Mouse (Mus musculus) limb, embryonic 15.5 days (tissue): ENCODE measurements at regions not wholly inside any gene's neighbourhood (a gene's known extent, or its start where the extent isn't known, plus 50 kb on each side); places are given as distances from the start of the nearest gene placed in this dataset.
A peak's percentile ranks its signal among the peaks of the same experiment; 100 is the strongest.

Source experiments
- ATAC-seq: fragments of 200-750 bp; cut with Nextera tagmentation; 2 replicates; pipeline ENCODE4 v1.8.0; 2017; ENCODE audit warnings: low read depth, moderate TSS enrichment; ENCODE audit not compliant: insufficient number of reproducible peaks, low FRiP score, low TSS enrichment
- H3K27ac ChIP-seq: fragments of 300-500 bp; sonication (generic); 2 replicates; pipeline ENCODE4 v1.5.1; 2015; ENCODE audit warnings: moderate library complexity, mild to moderate bottlenecking, inconsistent platforms
- H3K27me3 ChIP-seq: fragments of 300-500 bp; sonication (generic); 2 replicates; pipeline ENCODE4 v1.6.1; 2015; ENCODE audit warnings: inconsistent platforms
- H3K36me3 ChIP-seq: fragments of 300-500 bp; sonication (generic); 2 replicates; pipeline ENCODE4 v1.6.1; 2015; ENCODE audit warnings: inconsistent platforms
- H3K4me1 ChIP-seq: fragments of 300-500 bp; sonication (generic); 2 replicates; pipeline ENCODE4 v1.6.1; 2015; ENCODE audit warnings: inconsistent platforms
- H3K4me2 ChIP-seq: fragments of 300-500 bp; sonication (generic); 2 replicates; pipeline ENCODE4 v1.6.1; 2015; ENCODE audit warnings: mild to moderate bottlenecking, inconsistent platforms
- H3K4me3 ChIP-seq: fragments of 300-500 bp; sonication (generic); 2 replicates; pipeline ENCODE4 v1.5.1; 2015; ENCODE audit warnings: mild to moderate bottlenecking, inconsistent platforms
- H3K9ac ChIP-seq: fragments of 300-500 bp; sonication (generic); 2 replicates; pipeline ENCODE4 v1.6.1; 2015; ENCODE audit warnings: inconsistent platforms
- H3K9me3 ChIP-seq: fragments of 300-500 bp; sonication (generic); 2 replicates; pipeline ENCODE4 v1.6.1; 2016; ENCODE audit warnings: inconsistent platforms
- WGBS: fragments of 180-500 bp; shearing (Covaris S2); methylation state at CpG from one replicate; pipeline ENCODE4 v1.1.7; 2015; 5-methylcytosine and 5-hydroxymethylcytosine counted together

DNA sequence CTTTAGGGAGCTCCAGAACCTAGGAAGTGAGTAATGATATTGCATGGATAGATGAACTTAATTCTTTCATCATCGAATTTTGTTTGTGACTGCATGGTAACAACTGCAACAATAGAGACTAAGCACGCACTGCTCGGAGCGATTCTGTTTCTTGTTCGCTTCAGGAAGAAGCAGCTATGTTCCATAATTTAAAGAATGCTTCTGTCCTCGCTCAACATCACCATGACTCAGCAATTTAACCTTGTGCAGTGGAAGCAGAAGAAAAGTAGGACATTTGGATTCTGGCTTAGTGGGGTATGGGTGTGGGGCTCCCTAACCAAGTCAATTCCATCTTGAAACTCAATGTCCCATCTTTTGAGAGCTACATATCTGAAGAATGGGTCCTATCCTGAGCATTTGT is 249.4 kb downstream of the Klf5 start:
- 83% methylated on average over 6 of the region's 6 CpGs for WGBS

DNA sequence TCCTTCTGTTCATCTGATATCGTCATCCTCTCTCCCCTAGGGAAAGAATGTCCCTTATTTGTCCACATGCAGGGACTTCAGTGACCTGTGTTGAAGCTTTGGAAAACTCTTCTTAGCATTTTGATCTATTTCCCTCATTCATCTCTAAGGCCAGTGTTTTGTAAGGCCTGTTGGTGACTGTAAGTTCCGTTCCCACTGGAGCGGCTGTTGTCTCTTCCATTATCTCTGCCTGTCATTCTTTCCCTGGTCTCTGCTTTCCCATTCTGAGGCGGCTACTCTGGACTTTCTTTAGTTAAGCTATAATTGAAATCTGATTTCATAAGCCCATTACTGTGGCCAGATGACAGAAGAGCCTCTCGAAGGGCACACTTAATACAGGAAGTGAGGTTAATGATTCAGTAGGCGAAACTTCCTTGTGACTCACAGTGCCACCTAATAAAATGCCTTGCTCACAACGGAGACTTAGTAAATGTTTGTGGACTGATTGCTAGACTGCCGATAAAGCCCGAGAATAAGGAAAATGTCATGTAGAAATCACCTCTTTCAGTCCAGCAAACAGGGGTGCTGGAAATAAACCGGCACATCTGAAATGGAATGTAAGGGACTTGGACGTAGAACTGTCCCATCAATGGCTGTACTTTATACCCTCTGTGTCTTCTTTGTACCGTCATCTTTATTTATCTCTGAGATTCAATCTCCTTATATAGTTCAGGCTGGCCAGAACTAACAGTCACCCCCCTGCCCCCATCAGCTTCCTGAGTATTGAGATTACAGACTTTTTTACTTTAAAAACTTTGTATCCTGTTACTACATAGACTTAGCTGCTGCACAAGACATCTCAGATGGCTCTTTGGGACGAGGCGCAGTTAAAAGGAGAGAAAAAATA is 250.1 kb downstream of the Klf5 start:
- Histone ChIP-seq H3K4me2 (no peak overlapping the region), H3K36me3 (no peaks in the 10 kb centered on the region), H3K9me3 (no peaks in the 10 kb centered on the region), H3K27ac (no peak overlapping the region), H3K9ac (no peak overlapping the region), H3K27me3 (no peaks in the 10 kb centered on the region), H3K4me1 (no peaks in the 10 kb centered on the region), H3K4me3 (no peak overlapping the region)
- no peak for ATAC-seq
- 54% methylated on average over 14 of the region's 14 CpGs for WGBS

More for the DNA sequence above, 249.4 kb downstream of the Klf5 start:
- H3K4me2 ChIP-seq = no peak overlapping the region
- H3K36me3 ChIP-seq = no peaks in the 10 kb centered on the region
- no peak overlapping the region for H3K27ac ChIP-seq
- no peaks in the 10 kb centered on the region for H3K9me3 ChIP-seq
- no peak for ATAC-seq
- H3K4me3 ChIP-seq = no peak overlapping the region
- H3K9ac ChIP-seq = no peak overlapping the region
- no peaks in the 10 kb centered on the region for H3K27me3 ChIP-seq
- H3K4me1 ChIP-seq = no peaks in the 10 kb centered on the region

DNA sequence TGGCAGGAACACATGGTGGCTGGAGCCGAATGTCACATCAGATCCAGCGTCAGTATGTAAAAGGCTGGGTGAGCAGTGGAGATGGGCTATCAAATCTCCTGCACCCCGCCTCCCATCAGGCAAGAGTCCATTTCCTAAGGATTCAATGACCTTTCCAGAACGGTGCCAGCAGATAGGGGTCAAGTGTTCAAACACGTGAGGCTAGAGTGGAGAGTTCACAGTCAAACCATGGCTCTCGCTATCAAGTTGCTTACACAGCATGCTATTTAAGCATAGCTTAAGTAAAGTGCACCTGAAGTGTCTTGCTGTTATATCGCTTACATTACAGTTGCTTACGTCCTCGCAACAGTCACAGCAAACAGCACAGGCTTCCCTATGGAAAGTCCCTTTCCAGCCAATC is 265.5 kb downstream of the Klf5 start:
- Histone ChIP-seq H3K4me1 (no peaks in the 10 kb centered on the region), H3K4me3 (no peak overlapping the region), H3K9ac (no peak overlapping the region), H3K9me3 (no peaks in the 10 kb centered on the region), H3K4me2 (no peak overlapping the region), H3K36me3 (no peaks in the 10 kb centered on the region), H3K27me3 (no peaks in the 10 kb centered on the region), H3K27ac (no peak overlapping the region)
- no peak for ATAC-seq
- 82% methylated on average over 9 of the region's 9 CpGs for whole genome bisulfite sequencing

DNA sequence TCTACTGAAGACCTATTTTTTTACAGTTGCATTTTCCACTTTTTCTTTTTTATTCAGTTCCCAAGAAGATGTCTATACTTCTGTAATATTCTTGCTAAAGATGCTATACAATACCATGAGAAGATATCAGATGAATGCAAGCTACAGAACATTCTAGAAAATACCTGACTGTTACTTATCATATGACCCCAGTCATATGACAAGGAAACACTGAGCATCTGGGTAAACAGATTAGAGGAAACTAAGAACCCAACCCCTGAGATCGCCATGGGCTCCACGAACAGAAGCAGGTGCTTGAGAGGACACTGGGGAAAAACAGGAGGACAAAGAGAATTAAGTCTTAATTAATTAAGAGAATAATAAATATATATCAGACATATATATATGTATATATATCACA is 275.7 kb downstream of the Klf5 start:
- H3K27me3 ChIP-seq = no peaks in the 10 kb centered on the region
- 85% methylated on average over 2 of the region's 2 CpGs for WGBS
- H3K9ac ChIP-seq = no peak overlapping the region
- 0 out of 2 replicates have a peak, but pooled peaks cover 2% of the 10 kb centered on the region for H3K4me1 ChIP-seq
- no peak overlapping the region for H3K4me3 ChIP-seq
- H3K4me2 ChIP-seq = no peak overlapping the region
- no peak for ATAC-seq
- no peak overlapping the region for H3K27ac ChIP-seq
- H3K9me3 ChIP-seq = no peaks in the 10 kb centered on the region
- no peaks in the 10 kb centered on the region for H3K36me3 ChIP-seq

DNA sequence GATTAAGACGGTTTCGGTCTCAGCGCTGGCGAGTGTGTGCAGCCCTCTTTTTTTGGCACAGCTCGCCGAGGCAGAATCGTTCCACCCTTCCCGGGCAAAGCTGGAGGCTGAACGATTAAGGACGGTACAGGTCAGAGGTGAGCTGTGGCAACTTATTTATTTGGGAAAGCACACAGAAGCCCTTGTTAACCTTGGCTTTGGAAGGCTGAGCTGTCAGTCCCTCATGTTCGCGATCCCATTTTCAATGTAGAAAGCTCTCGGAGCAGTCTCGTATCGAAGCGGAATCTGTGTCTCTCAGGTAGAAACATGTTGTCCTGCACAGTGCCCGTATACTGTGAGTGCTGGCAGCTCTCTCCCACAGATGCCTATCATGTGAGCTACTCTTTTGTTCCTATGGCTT is 280.2 kb downstream of the Klf5 start:
- ATAC-seq = no peak
- Histone ChIP-seq H3K27ac (peak overlapping the region; percentile 81), H3K27me3 (no peaks in the 10 kb centered on the region)

DNA sequence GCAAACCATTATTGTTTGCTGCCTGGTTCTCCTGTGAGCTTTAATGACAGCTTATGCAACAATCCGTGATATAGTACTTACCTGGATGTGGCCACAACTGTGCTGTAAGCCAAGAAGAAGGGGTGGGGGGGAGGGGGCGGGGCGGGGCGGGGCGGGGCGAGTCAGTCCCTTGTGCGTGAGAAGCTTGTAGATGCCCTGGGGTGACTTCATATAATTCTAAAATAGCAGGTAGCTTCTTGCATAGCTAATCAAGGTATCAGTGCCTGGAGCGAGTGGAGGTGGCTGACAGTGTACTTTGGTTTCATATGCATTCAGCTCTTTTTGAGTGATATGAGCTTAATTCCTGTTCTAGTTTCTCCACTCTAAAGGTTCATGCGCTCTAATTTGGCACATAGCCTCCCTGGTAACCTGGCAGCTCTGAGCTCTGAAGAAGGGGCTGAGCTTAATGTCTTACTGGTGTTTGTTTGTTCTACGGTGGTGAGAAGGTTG is 280.8 kb downstream of the Klf5 start:
- Histone ChIP-seq H3K36me3 (no peaks in the 10 kb centered on the region), H3K9ac (no peak overlapping the region), H3K4me2 (peak overlapping the region; percentile 41), H3K4me3 (no peak overlapping the region), H3K27ac (peak overlapping the region; percentile 81), H3K9me3 (no peaks in the 10 kb centered on the region), H3K27me3 (no peaks in the 10 kb centered on the region), H3K4me1 (peaks cover 13% of the 10 kb centered on the region; the same call in 1 of the 2 replicates)
- ATAC-seq = 0 out of 2 replicates have a peak, but pooled peaks have one; percentile 21
- 24% methylated on average over 10 of the region's 10 CpGs for WGBS

More for the DNA sequence above, 280.2 kb downstream of the Klf5 start:
- Histone ChIP-seq H3K9ac (no peak overlapping the region), H3K4me2 (peak overlapping the region; percentile 41), H3K4me3 (peak overlapping the region; percentile 31), H3K4me1 (peaks cover 13% of the 10 kb centered on the region; the same call in 1 of the 2 replicates), H3K36me3 (no peaks in the 10 kb centered on the region), H3K9me3 (no peaks in the 10 kb centered on the region)
- 38% methylated on average over 17 of the region's 17 CpGs for WGBS

DNA sequence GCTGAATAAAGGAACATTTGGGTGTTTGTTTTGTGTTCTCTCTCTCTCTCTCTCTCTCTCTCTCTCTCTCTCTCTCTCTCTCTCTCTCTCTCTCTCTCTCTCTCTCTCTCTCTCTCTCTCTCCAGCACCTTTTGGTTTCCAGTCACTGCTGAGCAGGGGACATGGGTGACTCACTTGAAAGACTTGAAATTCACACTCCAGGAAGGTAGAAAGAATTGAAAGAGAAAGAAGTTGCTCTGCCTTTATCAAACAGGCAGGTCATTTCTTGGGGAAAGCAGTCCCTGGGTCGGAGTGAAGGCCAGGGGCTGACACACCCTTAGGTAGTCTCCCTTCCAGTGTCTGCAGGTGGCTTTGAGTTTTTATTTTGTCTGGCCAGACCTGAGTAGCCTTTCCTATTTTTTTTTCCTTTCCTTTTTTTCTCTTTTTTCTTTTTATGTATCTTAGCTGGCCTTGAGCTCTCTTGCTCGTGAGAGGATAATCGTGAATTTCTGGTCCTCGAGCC is 281.3 kb downstream of the Klf5 start:
- Histone ChIP-seq H3K4me1 (peaks cover 13% of the 10 kb centered on the region; the same call in 1 of the 2 replicates), H3K4me2 (no peak overlapping the region), H3K27ac (peak overlapping the region; percentile 81), H3K4me3 (no peak overlapping the region), H3K27me3 (no peaks in the 10 kb centered on the region), H3K36me3 (no peaks in the 10 kb centered on the region), H3K9ac (no peak overlapping the region), H3K9me3 (no peaks in the 10 kb centered on the region)
- 29% methylated on average over 4 of the region's 4 CpGs for WGBS
- no peak for ATAC-seq

DNA sequence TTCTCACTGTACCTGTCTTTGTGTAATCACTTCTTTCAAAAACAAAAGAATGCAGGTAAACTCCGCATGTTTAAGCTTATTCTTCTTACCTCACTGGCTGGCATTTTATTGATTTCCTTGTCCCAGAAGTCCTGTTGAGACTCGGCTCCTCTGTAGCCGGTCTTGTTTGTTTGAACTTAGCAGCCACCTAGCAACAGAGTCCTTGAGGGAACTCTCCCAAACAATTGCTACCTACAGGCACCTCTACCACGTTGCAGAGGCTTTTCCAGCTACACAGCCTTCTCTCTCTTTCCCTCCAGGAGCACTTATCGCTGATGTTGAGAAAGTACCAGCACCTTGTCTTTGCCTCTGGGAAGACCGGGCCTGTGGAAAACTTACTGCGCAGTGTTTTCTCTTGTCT is 285.7 kb downstream of the Klf5 start:
- no peak for ATAC-seq
- Histone ChIP-seq H3K4me1 (peaks cover 11% of the 10 kb centered on the region; the same call in 1 of the 2 replicates), H3K4me3 (no peak overlapping the region), H3K27ac (peak overlapping the region; percentile 22; the same call in 1 of the 2 replicates), H3K36me3 (no peaks in the 10 kb centered on the region), H3K4me2 (no peak overlapping the region), H3K9me3 (no peaks in the 10 kb centered on the region), H3K9ac (no peak overlapping the region), H3K27me3 (no peaks in the 10 kb centered on the region)
- WGBS = 56% methylated on average over 7 of the region's 7 CpGs

DNA sequence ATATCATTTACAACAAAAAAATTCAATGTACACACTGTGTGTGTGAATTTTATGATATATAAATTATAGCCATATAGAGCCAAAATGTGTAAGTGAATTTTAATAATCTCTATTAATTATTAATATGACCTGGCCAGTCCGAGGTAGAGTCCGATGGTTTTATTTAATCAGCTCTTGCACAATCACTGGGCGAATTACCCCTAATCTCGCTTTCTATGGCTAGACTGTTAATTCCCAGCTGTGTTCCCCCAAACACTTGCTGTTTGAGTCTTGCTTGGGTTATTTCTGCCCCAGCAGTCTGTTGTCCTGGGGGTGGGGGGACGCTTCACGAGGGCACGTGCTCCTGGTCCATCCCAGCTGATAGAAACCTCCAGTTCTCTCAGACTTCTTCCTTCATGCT is 287.5 kb downstream of the Klf5 start:
- no peak for ATAC-seq
- H3K27me3 ChIP-seq = no peaks in the 10 kb centered on the region
- H3K36me3 ChIP-seq = no peaks in the 10 kb centered on the region
- no peaks in the 10 kb centered on the region for H3K9me3 ChIP-seq
- 86% methylated on average over 7 of the region's 7 CpGs for WGBS
- H3K9ac ChIP-seq = no peak overlapping the region
- peaks cover 4% of the 10 kb centered on the region; the same call in 1 of the 2 replicates for H3K4me1 ChIP-seq
- no peak overlapping the region for H3K27ac ChIP-seq
- no peak overlapping the region for H3K4me3 ChIP-seq
- H3K4me2 ChIP-seq = no peak overlapping the region

DNA sequence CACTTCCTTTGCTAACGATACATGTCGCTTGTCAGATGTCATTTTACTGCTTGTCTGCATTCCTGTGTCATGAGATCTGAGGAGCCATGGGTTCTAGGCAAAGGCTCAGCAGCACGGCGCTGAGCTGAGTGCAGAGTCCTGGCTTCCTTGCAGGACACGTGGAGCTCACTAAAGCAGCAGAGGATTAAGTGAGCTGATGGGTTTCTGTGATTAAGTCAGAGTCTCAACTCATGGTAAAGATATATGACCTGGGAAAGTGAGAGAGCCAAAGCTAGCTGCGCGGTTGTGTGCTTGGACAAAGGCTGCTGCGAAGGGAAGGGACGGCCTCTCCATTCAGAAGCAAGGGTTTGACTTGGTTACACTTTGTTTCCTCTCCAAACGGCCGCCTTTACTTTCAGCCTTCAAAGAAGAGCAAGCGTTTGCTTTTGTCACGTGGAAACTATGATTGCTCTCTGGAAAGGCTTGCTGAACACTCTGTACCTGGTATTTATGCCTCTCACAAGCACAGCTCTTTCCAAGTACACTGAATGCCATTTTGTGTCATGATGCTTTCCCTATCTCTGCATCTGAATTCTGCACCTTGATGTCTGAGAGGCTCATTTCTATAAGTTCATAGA is 292.5 kb downstream of the Klf5 start:
- WGBS = 31% methylated on average over 13 of the region's 13 CpGs

DNA sequence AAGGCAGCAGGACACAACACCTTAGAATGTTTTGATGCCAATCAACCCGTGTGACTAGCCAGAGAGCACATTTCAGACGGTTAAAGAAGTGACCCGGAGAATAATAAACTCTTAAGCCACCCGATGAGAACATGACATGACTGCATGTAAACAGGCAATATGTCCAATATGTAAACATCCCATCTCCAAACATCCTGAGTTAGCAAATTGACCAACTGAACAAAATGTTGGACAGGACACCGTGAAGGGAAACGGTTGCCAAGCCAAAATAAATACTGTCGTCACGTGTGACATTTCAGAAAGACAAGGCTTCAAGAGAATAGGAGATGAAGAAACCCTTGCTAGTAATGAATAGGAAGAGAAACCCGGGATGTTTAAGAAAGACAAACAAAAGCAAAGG is 294.4 kb downstream of the Klf5 start:
- ATAC-seq = no peak
- Histone ChIP-seq H3K9me3 (no peaks in the 10 kb centered on the region), H3K4me3 (no peak overlapping the region), H3K4me2 (no peak overlapping the region), H3K4me1 (peaks cover 5% of the 10 kb centered on the region; the same call in 1 of the 2 replicates), H3K27me3 (no peaks in the 10 kb centered on the region), H3K27ac (no peak overlapping the region), H3K36me3 (no peaks in the 10 kb centered on the region), H3K9ac (no peak overlapping the region)
- 80% methylated on average over 9 of the region's 9 CpGs for WGBS

More for the DNA sequence above, 292.5 kb downstream of the Klf5 start:
- Histone ChIP-seq H3K4me3 (no peak overlapping the region), H3K9me3 (no peaks in the 10 kb centered on the region), H3K27ac (no peak overlapping the region), H3K4me1 (peaks cover 5% of the 10 kb centered on the region; the same call in 1 of the 2 replicates), H3K9ac (no peak overlapping the region), H3K36me3 (no peaks in the 10 kb centered on the region), H3K4me2 (no peak overlapping the region), H3K27me3 (no peaks in the 10 kb centered on the region)
- no peak for ATAC-seq

DNA sequence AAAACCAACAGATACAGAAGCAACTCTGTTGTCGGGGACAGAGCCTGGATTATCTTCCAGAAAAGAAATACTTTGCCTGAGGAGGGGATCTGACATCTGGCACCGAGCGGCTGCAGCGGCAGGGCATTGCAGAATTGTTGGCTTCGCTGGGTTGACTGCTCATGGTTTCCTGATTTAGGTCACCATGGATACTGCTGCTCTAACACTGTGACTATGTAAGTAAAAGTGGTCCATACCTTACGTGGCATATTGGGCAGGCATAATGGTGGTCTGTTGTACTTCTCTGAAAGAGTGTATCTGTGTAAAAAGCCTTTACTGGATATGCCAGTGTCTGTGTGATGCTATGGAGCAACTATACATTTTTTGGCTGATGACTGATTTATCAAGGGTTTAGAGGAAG is 295.4 kb downstream of the Klf5 start:
- no peaks in the 10 kb centered on the region for H3K9me3 ChIP-seq
- H3K4me3 ChIP-seq = no peak overlapping the region
- peaks cover 5% of the 10 kb centered on the region; the same call in 1 of the 2 replicates for H3K4me1 ChIP-seq
- WGBS = 67% methylated on average over 6 of the region's 6 CpGs
- no peak overlapping the region for H3K9ac ChIP-seq
- H3K27me3 ChIP-seq = no peaks in the 10 kb centered on the region
- ATAC-seq = no peak
- no peaks in the 10 kb centered on the region for H3K36me3 ChIP-seq
- no peak overlapping the region for H3K27ac ChIP-seq
- no peak overlapping the region for H3K4me2 ChIP-seq
